Mouse (Mus musculus): Measurements from ENCODE around the gene Nmrk1.
"Not testable (repeated sequence)": the region's sequence is repeated elsewhere in the genome, so short reads cannot be mapped to it uniquely, and the experiment has no call there.

Nmrk1 gene

GRCm38 (mm10) chr19:18631644-18632219, at the start of gene Nmrk1, which contains the start of gene Ostf1:
TSS of gene Nmrk1 (plus strand) at chr19:18631950.
TSS of gene Ostf1 (minus strand) at chr19:18631823.
- DNase-seq (ENCODE audit: inconsistent age in 2 of 2, low spot score in 1 of 2): peak; percentile 99 to 100

GRCm38 (mm10) chr19:18582226-18582625, 49.5 kb upstream of the Nmrk1 start:
- DNase-seq (ENCODE audit: inconsistent age in 2 of 2, low spot score in 1 of 2): peak in 1 of 2 experiments; percentile 2

GRCm38 (mm10) chr19:18582887-18583286, 48.9 kb upstream of the Nmrk1 start:
- DNase-seq (ENCODE audit: inconsistent age in 2 of 2, low spot score in 1 of 2): peak in 1 of 2 experiments; percentile 6

- peak in 1 of 2 experiments; percentile 1 for DNase-seq (ENCODE audit: inconsistent age in 2 of 2, low spot score in 1 of 2)
These were observed 48.0 kb upstream of the Nmrk1 start for GRCm38 (mm10) chr19:18583706-18584105.

GRCm38 (mm10) chr19:18584621-18585020, 47.1 kb upstream of the Nmrk1 start:
- no peak for DNase-seq (ENCODE audit: inconsistent age in 2 of 2, low spot score in 1 of 2)

GRCm38 (mm10) chr19:18587118-18587517, 44.6 kb upstream of the Nmrk1 start:
- no peak for DNase-seq (ENCODE audit: inconsistent age in 2 of 2, low spot score in 1 of 2)

GRCm38 (mm10) chr19:18588243-18588642, 43.5 kb upstream of the Nmrk1 start:
- no peak for DNase-seq (ENCODE audit: inconsistent age in 2 of 2, low spot score in 1 of 2)

GRCm38 (mm10) chr19:18588801-18589200, 42.9 kb upstream of the Nmrk1 start:
- not testable (repeated sequence) for DNase-seq (ENCODE audit: inconsistent age in 2 of 2, low spot score in 1 of 2)

GRCm38 (mm10) chr19:18589276-18589675, 42.5 kb upstream of the Nmrk1 start:
- no peak for DNase-seq (ENCODE audit: inconsistent age in 2 of 2, low spot score in 1 of 2)

- no peak for DNase-seq (ENCODE audit: inconsistent age in 2 of 2, low spot score in 1 of 2)
These were observed 41.5 kb upstream of the Nmrk1 start for GRCm38 (mm10) chr19:18590234-18590633.

- DNase-seq (ENCODE audit: inconsistent age in 2 of 2, low spot score in 1 of 2): no peak
These were observed 40.8 kb upstream of the Nmrk1 start for GRCm38 (mm10) chr19:18590942-18591354.

- DNase-seq (ENCODE audit: inconsistent age in 2 of 2, low spot score in 1 of 2): no peak
These were observed 38.8 kb upstream of the Nmrk1 start for GRCm38 (mm10) chr19:18592919-18593318.

- no peak for DNase-seq (ENCODE audit: inconsistent age in 2 of 2, low spot score in 1 of 2)
These were observed 38.0 kb upstream of the Nmrk1 start for GRCm38 (mm10) chr19:18593722-18594121.

- no peak for DNase-seq (ENCODE audit: inconsistent age in 2 of 2, low spot score in 1 of 2)
These were observed 34.9 kb upstream of the Nmrk1 start for GRCm38 (mm10) chr19:18596876-18597275.

- DNase-seq (ENCODE audit: inconsistent age in 2 of 2, low spot score in 1 of 2): no peak
These were observed 34.0 kb upstream of the Nmrk1 start for GRCm38 (mm10) chr19:18597772-18598171.

GRCm38 (mm10) chr19:18598265-18598926, 33.4 kb upstream of the Nmrk1 start:
- DNase-seq (ENCODE audit: inconsistent age in 2 of 2, low spot score in 1 of 2): peak in 1 of 2 experiments; percentile 77

GRCm38 (mm10) chr19:18599051-18599450, 32.7 kb upstream of the Nmrk1 start:
- peak; percentile 79 to 84 for DNase-seq (ENCODE audit: inconsistent age in 2 of 2, low spot score in 1 of 2)

- DNase-seq (ENCODE audit: inconsistent age in 2 of 2, low spot score in 1 of 2): no peak
These were observed 32.1 kb upstream of the Nmrk1 start for GRCm38 (mm10) chr19:18599650-18600049.

GRCm38 (mm10) chr19:18600611-18601010, 31.1 kb upstream of the Nmrk1 start:
- DNase-seq (ENCODE audit: inconsistent age in 2 of 2, low spot score in 1 of 2): no peak

- DNase-seq (ENCODE audit: inconsistent age in 2 of 2, low spot score in 1 of 2): peak; percentile 68 to 84
These were observed 28.7 kb upstream of the Nmrk1 start for GRCm38 (mm10) chr19:18603011-18603410.

GRCm38 (mm10) chr19:18607907-18608306, 23.8 kb upstream of the Nmrk1 start:
- peak in 1 of 2 experiments; percentile 25 for DNase-seq (ENCODE audit: inconsistent age in 2 of 2, low spot score in 1 of 2)

- DNase-seq (ENCODE audit: inconsistent age in 2 of 2, low spot score in 1 of 2): peak; percentile 72 to 82
These were observed 22.8 kb upstream of the Nmrk1 start for GRCm38 (mm10) chr19:18608975-18609374.

- no peak for DNase-seq (ENCODE audit: inconsistent age in 2 of 2, low spot score in 1 of 2)
These were observed 17.4 kb upstream of the Nmrk1 start for GRCm38 (mm10) chr19:18614337-18614736.
